7 mouse cellular contexts compared by ENCODE assay signal in genomic region chr17:23537554-23538255, GRCm38 (mm10). TPM values are rescaled to one million over a fixed set of nuclear protein-coding genes. Genes with fewer than 3 reads are reported as not detected.
DNase-seq lines count a peak whose midpoint lies in the region; ATAC-seq and TF ChIP-seq lines count a peak whose summit lies in the region.

No protein-coding gene starts in this region.

- ATAC-seq in forebrain, embryonic 14.5 days, result no peak
- ATAC-seq in liver, embryonic 15.5 days (ENCODE audit: insufficient read depth), result no peak
- no peak for ATAC-seq in megakaryocyte-erythroid progenitor cell, adult 5-6 weeks (replicated peaks; ENCODE audit: low FRiP score, low TSS enrichment, poor library complexity, severe bottlenecking)

- TF ChIP-seq CTCF in cerebellum, adult 2 months (IDR thresholded peaks at IDR 0.05; ENCODE audit: borderline replicate concordance, insufficient read depth, low read depth, low read length), result no peak

- no peaks in the 10 kb centered on the region; the same call in 1 of the 2 replicates for H3K4me1 ChIP-seq in forebrain, embryonic 14.5 days (ENCODE audit: control insufficient read depth, insufficient read depth, low read length)
- peaks cover 49% of the 10 kb centered on the region for H3K4me1 ChIP-seq in liver, embryonic 15.5 days (replicated peaks)
- H3K4me1 ChIP-seq in cerebellum, adult 2 months (ENCODE audit: control insufficient read depth, insufficient read depth, low read length), result no peaks in the 10 kb centered on the region; the same call in 1 of the 2 replicates

- H3K27ac ChIP-seq in forebrain, embryonic 14.5 days (ENCODE audit: low read depth, low read length), result no peak overlapping the region
- no peak overlapping the region for H3K27ac ChIP-seq in liver, embryonic 15.5 days (replicated peaks)
- H3K27ac ChIP-seq in cerebellum, adult 2 months (ENCODE audit: insufficient read depth, low read length), result no peak overlapping the region

- 5% methylated on average over 27 of the region's 27 CpGs for WGBS in forebrain, embryonic 14.5 days
- 5% methylated on average over 27 of the region's 27 CpGs for WGBS in liver, embryonic 15.5 days (ENCODE audit: insufficient replicate concordance)
- WGBS in cerebellum, adult 2 months, result 5% methylated on average over 27 of the region's 27 CpGs

- peaks cover 36% of the 10 kb centered on the region for H3K27me3 ChIP-seq in forebrain, embryonic 14.5 days (replicated peaks; ENCODE audit: control insufficient read depth, insufficient read depth, low read length)
- peaks cover 19% of the 10 kb centered on the region for H3K27me3 ChIP-seq in liver, embryonic 15.5 days
- no peaks in the 10 kb centered on the region; the same call in 1 of the 2 replicates for H3K27me3 ChIP-seq in cerebellum, adult 2 months (ENCODE audit: control insufficient read depth, insufficient read depth, low read length)

- H3K4me3 ChIP-seq in forebrain, embryonic 14.5 days (ENCODE audit: low read depth, low read length), result peak overlapping the region; percentile 20
- H3K4me3 ChIP-seq in liver, embryonic 15.5 days (replicated peaks), result peak overlapping the region; percentile 50
- no peak overlapping the region for H3K4me3 ChIP-seq in cerebellum, adult 2 months (replicated peaks; ENCODE audit: insufficient read depth, low read depth, low read length)

- H3K9me3 ChIP-seq in forebrain, embryonic 14.5 days (replicated peaks; ENCODE audit: control insufficient read depth, low read length), result no peaks in the 10 kb centered on the region
- no peaks in the 10 kb centered on the region for H3K9me3 ChIP-seq in liver, embryonic 15.5 days (replicated peaks)

- H3K9ac ChIP-seq in forebrain, embryonic 14.5 days (ENCODE audit: low read length), result peak overlapping the region; percentile 18; the same call in 1 of the 2 replicates
- 0 out of 2 replicates have a peak overlapping the region, but pooled peaks have one; percentile 6 for H3K9ac ChIP-seq in liver, embryonic 15.5 days

- no peaks in the 10 kb centered on the region for H3K36me3 ChIP-seq in forebrain, embryonic 14.5 days (ENCODE audit: control insufficient read depth, insufficient read depth, low read length)
- no peaks in the 10 kb centered on the region for H3K36me3 ChIP-seq in liver, embryonic 15.5 days (replicated peaks)

- peak overlapping the region; percentile 40 for H3K4me2 ChIP-seq in forebrain, embryonic 14.5 days (ENCODE audit: low read length)
- H3K4me2 ChIP-seq in liver, embryonic 15.5 days, result peak overlapping the region; percentile 81

- DNase-seq in thymus, postnatal 0 days (ENCODE audit: low spot score), result peak; percentile 1
- no peak for DNase-seq in thymus, postnatal 10 days (ENCODE audit: low spot score in 2 of 2)
- no peak for DNase-seq in forebrain, embryonic 14.5 days (ENCODE audit: low spot score)
- no peak for DNase-seq in adipocyte (ENCODE audit: low spot score)
- no peak for DNase-seq in cerebellum, adult 2 months

- no peak for TF ChIP-seq POLR2A in cerebellum, adult 2 months (IDR thresholded peaks at IDR 0.05; ENCODE audit: borderline replicate concordance, insufficient read depth, low read length)

RNA-seq across cellular contexts. Expression of gene Zfp213, which starts 26.3 kb away (rescaled TPM):
- polyA plus RNA-seq in thymus, postnatal 0 days (2015; fragmentation: Nextera tagmentation; extraction: Ambion mirVana), result 14.6 and 14.9 TPM in 2 replicates
- polyA plus RNA-seq in forebrain, embryonic 14.5 days (2014; fragmentation: Nextera tagmentation; extraction: Ambion mirVana), result 17.6 and 20.9 TPM in 2 replicates
- 5.3 and 5.5 TPM in 2 replicates for polyA plus RNA-seq in liver, embryonic 15.5 days (2015; fragmentation: Nextera tagmentation; extraction: Ambion mirVana)
- 7.4 and 7.8 TPM in 2 replicates for total RNA-seq in megakaryocyte-erythroid progenitor cell, adult 5-6 weeks (2014; fragmentation: Nextera tagmentation)
- 4.9 and 7.5 TPM in 2 replicates for total RNA-seq in megakaryocyte-erythroid progenitor cell, adult 5-6 weeks (2017)
- 9.2 and 9.5 TPM in 2 replicates for polyA plus RNA-seq in cerebellum, adult 2 months (2012; rRNA removed)

RNA-seq across cellular contexts. Expression of gene Vmn2r117, which starts 58.2 kb away (rescaled TPM):
- polyA plus RNA-seq in thymus, postnatal 0 days (2015; fragmentation: Nextera tagmentation; extraction: Ambion mirVana), result not detected in 2 replicates
- polyA plus RNA-seq in forebrain, embryonic 14.5 days (2014; fragmentation: Nextera tagmentation; extraction: Ambion mirVana), result not detected in 2 replicates
- polyA plus RNA-seq in liver, embryonic 15.5 days (2015; fragmentation: Nextera tagmentation; extraction: Ambion mirVana), result not detected in 2 replicates
- not detected in 2 replicates for total RNA-seq in megakaryocyte-erythroid progenitor cell, adult 5-6 weeks (2014; fragmentation: Nextera tagmentation)
- total RNA-seq in megakaryocyte-erythroid progenitor cell, adult 5-6 weeks (2017), result not detected in 2 replicates
- not detected in 2 replicates for polyA plus RNA-seq in cerebellum, adult 2 months (2012; rRNA removed)
